Mouse (Mus musculus) erythroid progenitor cell, adult 5-6 weeks (primary cell): ENCODE measurements around the gene Pim3. TPM values are rescaled to one million over a fixed set of nuclear protein-coding genes. Genes with fewer than 3 reads are reported as not detected.

ENCODE experiments used
- ATAC-seq: replicated peaks from 2 replicates; pipeline ENCODE4 v1.8.0; 2016; ENCODE audit warnings: moderate number of reproducible peaks, mild to moderate bottlenecking, moderate TSS enrichment, inconsistent platforms; ENCODE audit not compliant: poor library complexity, low FRiP score, severe bottlenecking
- total RNA-seq, 2 experiments: library from RNA; stranded (forward) in 1 of 2; stranded (reverse) in 1 of 2; fragments of 150-400 nt in 1 of 2; fragments of 186-747, 209-891 nt in 1 of 2; gene quantifications; 2 replicates each; pipeline versions ENCODE4 v1.2.3 to v1.2.4; 2015 to 2017; ENCODE audit warnings: low replicate concordance in 2 of 2

The Pim3 gene
- total RNA-seq, 2 experiments from 2014 or later = 0.68 to 1.3 TPM

DNA sequence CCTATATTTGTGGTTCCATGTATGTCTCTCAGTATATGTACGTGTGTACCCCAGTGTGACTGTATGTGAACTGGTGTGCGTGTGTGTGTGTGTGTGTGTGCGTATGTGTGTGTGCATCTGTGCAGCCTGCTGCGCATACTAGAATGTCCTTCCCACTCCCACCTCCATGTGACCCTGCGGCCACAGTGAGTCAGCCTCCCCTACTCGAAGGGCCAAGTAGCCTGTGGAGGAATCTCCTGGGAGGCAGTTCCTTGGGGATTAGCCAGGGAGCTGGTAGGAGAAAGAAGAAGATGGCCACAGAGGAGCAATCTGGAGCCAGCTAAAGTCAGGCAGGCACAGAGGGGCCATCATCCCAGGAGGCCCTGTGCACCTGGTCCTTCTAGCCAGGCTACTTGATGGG lies 12.5 kb downstream of the Pim3 start:
- ATAC-seq = no peak

DNA sequence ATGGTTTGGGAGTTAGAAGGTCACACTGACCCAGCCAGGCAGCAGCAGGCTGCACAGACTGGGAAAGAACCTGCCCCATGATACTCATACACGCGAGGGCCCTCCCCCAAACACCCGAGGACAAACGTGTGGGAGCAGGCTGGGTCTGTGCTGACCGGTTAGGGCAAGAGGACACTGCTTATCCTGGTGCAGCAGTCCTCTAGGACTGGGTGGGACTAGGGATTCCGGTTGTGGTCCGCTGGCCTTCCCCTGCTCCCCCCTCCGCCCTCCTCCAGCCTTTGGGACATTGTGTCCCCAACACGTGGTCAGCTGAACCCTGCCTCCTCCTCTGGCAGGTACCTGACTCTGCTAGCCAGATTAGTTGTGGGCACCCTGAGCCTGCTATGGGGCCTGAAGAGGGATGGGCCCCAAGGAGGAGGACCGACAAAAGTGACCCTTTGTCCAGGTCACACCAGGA lies 13.7 kb downstream of the Pim3 start:
- ATAC-seq = no peak

DNA sequence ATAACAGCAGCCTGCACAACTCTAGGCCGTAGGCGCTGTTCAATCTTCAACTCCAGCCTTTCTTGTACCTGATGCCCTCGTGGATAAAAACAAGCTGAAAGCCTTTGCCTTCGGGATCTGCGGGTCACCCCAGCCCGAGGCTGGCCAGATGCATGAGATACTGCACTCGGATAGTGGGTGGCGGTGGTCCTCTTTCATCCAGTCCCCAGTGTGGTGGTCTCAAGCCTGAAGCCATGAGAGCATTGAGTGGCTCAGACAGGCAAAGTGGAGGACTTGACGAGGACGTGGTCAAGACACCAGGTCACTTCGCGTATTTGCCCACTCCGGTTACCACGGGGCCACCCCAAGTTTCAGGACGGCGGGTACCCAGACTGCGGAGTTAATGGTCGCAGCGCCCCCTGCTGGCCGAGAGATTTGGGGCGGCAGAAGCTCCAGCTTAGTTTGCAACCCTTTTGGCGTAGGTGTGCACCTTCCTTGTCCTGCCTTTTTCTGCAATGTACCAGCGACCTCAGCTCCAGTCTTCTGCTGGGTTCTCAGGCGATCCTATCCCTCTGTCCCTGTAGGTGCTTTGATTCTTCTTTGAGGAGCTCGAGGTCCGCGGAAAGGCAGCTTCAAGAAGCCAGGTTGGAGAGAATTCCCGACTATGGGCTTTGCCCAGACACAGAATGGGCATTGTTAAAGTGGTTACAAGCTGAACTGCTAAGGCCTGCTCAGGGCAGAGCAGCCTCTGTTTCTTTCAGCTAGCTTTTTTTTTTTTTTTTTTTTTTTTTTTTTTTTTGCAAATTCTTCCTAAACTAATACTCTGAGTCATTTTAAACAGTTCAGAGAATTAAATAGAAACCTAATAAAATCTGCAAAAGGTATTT lies 14.4 kb downstream of the Pim3 start:
- peak; percentile 77 for ATAC-seq

DNA sequence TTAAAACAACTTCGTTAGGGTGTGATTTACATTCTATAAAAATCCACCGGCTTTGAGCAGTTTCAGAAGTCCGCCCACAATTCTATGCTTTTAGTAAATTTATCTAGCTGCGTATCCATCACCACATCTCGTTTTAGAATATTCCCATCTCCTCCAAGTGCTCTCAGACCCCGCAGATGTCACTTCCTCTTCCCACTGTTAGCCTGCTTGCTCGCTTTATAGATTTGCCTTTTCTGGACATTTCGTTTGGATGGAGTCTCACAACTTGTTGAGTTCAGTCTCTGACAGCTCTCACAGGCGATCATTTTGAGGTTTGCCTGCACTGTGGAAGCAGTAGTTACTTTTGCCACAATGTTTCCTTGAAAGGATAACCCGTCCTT lies 15.0 kb downstream of the Pim3 start:
- no peak for ATAC-seq

DNA sequence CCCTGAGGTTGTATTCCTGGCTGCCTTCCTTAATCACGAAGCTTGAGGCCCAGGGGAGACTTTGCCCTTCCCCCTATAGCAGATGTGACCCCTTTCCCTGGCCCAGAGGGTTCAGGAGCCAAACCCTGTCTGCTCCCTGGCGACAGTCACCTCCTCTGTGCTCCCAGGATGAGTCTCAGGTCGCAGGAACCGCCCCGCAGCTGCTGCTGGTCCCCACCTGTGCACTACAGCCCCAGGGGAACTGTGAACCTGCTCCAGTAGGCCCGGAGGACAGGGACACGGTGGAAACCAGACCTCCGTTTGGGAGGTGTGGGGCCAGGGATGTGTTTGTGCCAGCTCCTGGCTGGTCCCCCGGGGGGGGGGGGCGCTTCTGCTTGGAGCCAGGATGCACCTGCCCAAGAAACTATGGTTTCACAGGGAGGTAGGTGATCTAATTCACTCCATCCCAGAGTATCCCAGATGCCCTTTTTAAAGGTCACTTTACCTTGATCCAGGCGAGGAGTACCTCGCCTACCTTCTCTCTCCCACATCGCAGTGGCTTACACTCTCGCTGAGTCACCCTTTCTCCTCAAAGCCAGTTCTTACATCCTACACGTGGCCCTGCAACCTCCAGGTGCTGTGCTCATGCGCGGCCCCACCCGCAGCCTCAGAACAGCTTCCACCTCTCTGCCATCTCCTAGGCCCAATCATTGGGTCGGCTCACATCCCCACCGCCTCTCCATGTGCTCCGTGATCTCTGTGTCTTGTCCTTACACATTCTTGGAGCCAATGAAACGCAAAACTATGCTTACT lies 19.5 kb downstream of the Pim3 start:
- no peak for ATAC-seq

DNA sequence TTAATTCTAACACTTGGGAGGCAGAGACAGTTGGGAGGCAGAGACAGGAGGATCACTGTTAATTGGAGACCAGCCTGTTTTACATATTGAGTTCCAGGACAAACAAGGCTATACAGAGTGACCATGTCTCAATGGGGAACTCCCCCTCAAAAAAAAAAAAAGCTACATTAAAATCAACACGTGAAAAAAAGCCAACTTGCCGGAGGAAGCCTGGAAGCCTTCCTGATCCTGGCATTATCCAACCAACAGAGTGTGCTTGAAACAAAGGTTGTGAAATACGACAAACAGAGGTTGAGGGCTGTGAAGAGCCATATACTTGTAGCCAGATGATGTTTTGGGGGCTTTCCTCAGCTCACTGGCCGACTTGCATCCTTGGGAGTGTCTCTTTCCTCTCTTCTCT lies 20.9 kb downstream of the Pim3 start:
- ATAC-seq = no peak

DNA sequence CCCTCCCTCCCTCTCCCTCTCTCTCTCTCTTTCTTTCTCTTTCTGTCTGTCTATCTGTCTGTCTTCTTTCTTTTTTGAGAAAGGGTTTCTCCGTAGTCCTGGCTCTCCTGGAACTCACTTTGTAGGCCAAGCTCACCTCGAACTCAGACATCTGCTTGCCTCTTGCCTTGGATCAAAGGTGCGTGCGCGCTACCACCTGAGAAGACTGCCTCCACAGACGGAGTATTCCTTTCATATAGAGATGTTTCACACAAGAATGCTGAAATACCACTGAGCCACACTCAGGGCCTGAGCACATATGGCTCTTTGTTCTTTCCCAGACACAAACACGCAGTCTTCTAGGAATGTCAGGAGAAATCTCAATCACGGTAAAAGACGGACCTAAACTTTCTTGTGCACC lies 21.4 kb downstream of the Pim3 start:
- no peak for ATAC-seq

DNA sequence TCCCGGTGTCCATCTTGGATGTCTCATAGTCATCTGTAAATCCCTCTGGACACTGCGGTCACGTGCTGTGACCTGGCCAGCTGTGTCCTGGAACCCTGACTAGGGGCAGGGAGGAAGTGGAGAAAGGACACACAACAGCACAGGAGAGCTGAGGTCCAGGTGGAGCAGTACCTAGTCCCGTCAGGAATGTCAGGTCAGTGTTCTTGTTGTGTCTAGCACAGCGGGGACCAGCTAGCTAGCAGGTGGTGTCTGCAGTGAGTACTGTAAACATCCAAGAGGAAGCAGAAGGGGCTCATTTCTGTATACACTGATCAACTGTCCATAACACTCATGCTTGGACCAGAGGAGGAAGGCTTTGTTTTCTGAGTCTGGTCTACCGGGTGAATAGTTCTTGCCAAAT lies 23.4 kb downstream of the Pim3 start:
- ATAC-seq = no peak

DNA sequence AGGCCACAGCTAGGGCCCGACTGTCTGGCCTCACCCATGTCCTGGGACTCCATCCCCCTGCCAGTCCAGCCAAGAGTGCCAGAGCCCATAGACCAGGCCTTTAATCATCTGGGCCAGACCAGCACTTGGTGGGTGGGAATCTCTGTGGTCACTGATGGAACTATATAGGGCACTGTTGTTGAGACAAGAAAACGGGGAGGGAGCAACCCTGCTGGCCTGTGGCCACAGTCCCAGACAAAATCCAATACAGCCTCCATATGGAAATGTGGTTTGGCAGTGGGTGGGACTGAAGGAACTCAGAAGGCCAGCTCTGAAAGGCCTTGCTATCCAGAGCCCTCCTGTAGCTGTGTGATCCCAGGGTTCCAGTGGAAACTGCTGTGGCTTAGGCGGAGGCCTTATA lies 27.0 kb downstream of the Pim3 start:
- ATAC-seq = no peak

DNA sequence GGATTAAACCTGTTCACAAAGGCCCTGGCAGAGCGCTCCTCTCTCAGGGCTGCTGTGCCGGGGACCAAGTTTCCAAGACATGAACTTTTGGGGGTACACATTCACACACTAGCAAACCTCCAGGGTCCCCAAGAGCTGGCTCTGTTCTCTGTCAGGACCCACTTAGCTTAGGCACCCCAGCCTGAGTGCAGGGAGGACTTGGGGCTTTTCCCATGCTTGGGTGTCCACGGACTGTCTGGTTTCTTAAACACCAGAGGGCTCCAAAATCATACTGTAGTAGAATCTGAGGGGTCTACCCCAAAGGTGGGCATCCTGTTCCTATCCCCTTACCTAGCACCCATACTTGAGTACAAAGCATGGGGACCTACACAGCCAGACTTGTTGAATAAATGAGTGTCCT lies 28.0 kb downstream of the Pim3 start:
- ATAC-seq = no peak

DNA sequence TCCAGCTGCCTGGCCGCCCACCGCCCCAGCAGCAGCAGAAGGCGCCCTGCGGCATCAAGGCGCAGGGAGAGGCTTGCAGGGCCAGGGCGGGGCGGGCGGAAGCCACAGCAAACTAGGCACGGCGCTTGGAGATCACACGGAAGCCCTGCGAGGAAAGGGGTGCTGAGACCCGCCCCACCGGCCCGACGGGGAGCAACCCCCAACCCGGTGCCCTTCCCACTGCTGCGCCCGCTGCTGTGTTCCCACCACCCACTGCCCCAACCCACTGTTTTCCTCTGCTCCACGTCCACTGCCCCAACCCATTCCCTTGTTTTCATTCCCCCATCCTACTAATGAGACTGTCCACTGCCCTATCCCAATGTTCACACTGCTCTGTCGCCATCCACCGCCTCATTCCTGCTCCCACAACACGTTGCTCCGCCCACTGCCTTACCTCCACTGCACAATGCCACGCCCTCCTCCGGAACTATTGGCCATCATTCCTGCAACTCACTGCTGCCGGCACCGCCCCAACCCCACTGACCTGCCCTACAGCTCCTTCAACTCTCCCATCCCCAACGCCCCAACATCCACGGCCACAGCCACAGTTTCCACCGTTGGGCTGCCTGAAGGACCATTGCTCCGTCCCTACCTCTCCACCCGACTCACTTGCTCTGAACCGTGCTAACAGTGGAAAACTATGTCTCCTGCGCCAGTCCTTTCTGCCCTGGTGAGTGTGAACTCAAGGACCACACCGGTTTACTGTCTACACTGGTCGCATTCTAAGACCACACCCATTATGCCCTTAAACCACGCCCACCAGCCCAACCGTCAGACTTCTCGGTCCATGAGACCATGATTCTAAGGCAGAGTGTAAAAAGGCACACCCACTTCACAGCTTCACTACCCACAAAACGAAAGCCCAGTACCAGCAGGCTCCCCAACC lies 29.0 kb downstream of the Pim3 start:
- ATAC-seq = peak; percentile 85

DNA sequence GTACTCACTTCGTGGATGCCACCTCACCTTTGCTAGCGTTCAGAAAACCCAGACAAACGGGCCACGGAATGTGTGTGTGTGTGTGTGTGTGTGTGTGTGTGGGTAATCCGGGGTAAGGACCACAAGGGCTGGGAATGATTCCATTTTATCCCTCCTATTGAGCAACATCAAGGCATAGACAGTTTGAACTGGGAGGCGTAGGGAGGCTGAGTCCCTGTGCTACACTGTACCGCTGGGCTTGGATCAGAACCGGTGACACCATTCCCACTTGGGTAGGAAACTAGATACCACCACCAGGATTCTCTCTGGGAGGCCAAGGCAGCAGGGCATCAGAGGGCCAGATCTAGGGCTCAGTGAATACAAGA lies 29.7 kb downstream of the Pim3 start:
- 0 out of 2 replicates have a peak, but pooled peaks have one; percentile 6 for ATAC-seq

DNA sequence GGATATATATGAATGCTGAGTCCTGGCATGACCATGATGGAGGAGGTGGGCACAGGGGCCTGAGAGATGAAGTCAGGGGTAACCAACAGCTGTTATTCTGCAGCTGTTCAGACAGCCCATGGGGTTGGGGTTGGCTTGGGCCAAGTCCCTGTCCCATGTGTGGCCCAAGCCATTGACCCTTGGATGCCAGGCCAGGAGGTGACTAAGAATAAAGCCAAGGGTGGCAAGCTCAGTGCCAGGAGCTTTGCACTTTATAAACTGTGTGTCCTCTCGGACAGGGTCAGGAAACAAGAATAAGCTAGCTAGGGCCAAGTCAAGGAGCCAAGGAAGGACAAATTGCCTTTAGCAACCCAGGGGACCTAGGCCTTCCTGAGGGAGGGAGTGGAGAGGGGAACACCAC lies 30.3 kb downstream of the Pim3 start:
- no peak for ATAC-seq

DNA sequence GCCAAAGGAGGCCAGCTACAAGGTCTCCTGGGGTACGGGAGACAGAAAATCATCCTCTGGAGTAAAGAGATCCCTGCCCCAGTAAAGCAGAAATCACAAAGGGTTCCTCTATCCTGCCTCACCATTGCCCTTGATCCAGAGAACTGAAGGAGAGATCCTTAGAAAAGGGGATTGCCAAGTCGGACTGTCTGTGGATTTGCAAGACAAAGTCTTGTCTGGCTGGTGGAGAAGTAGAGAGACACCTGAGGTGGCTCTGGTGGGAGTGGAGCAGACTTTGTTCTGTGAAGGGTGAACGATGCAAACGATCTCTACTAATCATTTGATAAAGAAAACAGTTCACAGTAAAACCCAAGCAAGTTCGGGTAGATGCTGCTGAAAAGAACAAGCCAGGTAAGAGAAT lies 30.9 kb downstream of the Pim3 start:
- ATAC-seq = no peak

DNA sequence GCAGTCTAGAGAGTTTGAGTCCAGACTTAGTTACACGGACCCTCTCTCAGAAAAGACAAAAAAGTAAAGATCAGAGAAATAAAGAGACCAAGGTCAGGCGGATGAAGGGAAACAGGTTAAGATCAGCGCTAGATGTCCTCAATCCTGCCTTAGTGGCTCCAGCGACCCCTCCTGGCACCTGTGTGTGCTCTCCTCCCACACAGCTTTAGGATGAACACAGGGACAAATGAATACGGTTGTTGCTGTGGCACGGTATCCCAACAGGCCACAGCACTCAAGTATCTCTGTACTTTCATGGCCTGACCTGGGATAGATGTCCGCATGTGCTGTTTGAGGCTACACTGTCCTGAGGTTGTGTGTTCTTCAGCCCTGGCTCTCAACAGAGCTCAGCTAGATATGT lies 33.1 kb downstream of the Pim3 start:
- no peak for ATAC-seq

DNA sequence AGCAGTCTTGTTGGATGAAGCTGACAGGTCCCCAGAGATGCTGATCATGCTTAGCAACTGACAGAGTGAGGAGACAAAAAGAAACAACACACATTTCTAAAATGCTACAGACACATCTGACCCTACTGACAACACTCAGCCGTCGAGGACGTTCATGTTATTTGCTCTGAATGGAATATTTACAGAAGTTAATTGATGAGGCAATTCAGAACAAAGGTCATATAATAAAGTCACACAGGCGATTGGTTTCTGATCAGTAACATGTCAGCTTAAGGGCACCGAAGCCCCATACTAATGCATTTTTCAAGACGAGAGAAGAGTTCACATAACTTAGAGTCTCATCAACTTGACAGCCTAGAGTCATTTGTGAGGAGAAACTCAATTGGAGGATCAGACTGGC lies 33.9 kb downstream of the Pim3 start:
- ATAC-seq = no peak

DNA sequence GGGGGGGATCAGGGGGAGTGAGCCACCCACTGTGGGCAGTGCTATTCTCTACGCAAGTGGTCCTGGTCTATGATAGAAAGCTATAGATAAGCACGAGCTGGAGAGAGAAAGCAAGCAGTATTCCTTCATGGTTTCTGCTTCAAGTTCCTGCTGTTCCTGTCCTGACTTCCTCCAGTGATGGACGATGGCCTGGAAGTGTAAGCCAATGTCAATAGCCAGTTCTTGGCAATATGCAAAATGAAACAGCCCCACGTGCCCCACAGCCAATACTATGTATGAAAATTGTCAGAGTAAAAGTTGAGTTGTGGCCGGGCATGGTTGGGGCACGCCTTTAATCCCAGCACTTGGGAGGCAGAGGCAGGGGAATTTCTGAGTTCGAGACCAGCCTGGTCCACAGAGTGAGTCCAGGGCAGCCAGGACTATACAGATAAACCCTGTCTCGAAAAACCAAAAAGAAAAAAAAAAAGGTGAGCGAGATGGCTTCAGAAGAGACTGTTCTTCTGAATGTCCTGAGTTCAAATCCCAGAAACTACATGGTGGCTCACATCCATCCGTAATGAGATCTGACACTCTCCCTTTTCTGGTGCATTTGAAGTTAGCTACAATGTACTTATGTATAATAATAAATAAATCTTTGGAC lies 34.5 kb downstream of the Pim3 start:
- no peak for ATAC-seq

DNA sequence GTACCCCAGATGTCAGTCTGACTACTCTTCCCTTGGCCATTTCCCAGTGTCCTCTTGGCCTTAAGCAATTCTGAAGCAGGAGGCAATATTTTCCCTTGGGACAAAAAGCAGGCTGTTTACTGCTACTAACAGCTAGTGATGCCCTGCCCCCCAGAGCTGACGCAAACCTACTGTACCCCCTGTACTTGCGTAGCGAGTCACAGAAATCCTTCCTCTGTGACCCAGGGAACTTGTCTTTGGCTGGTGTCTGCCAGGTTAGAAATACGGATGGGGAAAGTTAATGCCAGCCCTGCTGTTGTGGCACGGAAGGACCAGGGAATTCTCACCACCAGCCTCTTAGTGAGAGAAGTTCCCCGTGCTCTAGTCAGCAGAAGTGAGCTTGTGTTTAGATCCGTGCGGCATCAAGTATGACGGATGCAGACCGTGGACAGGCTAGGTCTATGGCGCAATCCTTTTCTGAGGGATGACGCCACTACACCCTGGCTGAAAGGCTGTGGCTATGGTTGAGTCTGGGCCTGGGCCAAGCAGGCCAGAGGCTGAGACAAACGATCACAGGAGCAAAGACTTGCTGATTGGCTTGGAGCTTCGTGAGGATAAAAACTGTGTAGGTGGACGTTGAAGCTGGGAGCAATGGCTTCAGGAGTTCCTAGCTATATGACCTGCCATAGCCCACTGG lies 40.4 kb downstream of the Pim3 start:
- ATAC-seq = no peak

DNA sequence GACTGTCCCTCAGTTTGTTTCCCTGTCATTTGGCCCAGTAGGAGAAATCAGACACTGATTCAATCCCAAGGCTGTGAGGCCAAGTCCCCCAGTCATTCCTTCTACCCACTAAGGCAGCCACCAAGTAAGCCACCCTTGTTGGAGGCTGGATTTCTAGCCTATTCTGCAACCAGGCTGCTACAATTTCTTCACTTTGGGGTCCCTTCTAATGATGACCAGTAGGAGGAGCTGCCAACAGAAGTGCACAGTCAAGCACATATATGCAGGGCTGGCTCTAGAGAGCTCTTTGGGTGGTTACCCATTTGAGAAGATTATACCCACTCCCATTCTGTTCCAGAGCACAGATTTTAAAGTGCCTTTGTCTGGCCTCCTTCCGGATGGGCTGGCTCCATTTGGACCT lies 41.1 kb downstream of the Pim3 start:
- ATAC-seq = no peak
